Mouse (Mus musculus): ENCODE data around the gene Rassf6. TPM values are rescaled to one million over a fixed set of nuclear protein-coding genes. Genes with fewer than 3 reads are reported as not detected.

Rassf6 gene
- total RNA-seq, 2 experiments from 2014 or later, result not detected

GRCm38 (mm10) chr5:90584799-90585198 lies 55.7 kb downstream of the Rassf6 start:
- no peak for DNase-seq
- intact Hi-C loops (cut with DNase I), result loop anchor here (5.0 kb wide), 2 partner anchors 177 to 382 kb away; no protein-coding TSS in a partner anchor

GRCm38 (mm10) chr5:90582179-90582578 lies 58.3 kb downstream of the Rassf6 start:
- no peak for DNase-seq
- intact Hi-C loops (cut with DNase I), result no loop called here

- intact Hi-C loops (cut with DNase I), result no loop called here
- no peak for DNase-seq
Measured at GRCm38 (mm10) chr5:90579556-90579955, 60.9 kb downstream of the Rassf6 start.

- DNase-seq, result no peak
- intact Hi-C loops (cut with DNase I), result no loop called here
Measured at GRCm38 (mm10) chr5:90577751-90578150, 62.7 kb downstream of the Rassf6 start.

GRCm38 (mm10) chr5:90571216-90571615 lies 69.2 kb downstream of the Rassf6 start:
- intact Hi-C loops (cut with DNase I), result no loop called here
- DNase-seq, result no peak

GRCm38 (mm10) chr5:90568338-90568737 lies 72.1 kb downstream of the Rassf6 start:
- intact Hi-C loops (cut with DNase I), result no loop called here
- DNase-seq, result no peak

- intact Hi-C loops (cut with DNase I), result no loop called here
- no peak for DNase-seq
Measured at GRCm38 (mm10) chr5:90567788-90568187, 72.7 kb downstream of the Rassf6 start.

- intact Hi-C loops (cut with DNase I), result no loop called here
- no peak for DNase-seq
Measured at GRCm38 (mm10) chr5:90565205-90565604, 75.3 kb downstream of the Rassf6 start.

GRCm38 (mm10) chr5:90564161-90564560 lies 76.3 kb downstream of the Rassf6 start:
- no peak for DNase-seq
- intact Hi-C loops (cut with DNase I), result no loop called here

- intact Hi-C loops (cut with DNase I), result no loop called here
- DNase-seq, result no peak
Measured at GRCm38 (mm10) chr5:90562880-90563279, 77.6 kb downstream of the Rassf6 start.

- DNase-seq, result no peak
- intact Hi-C loops (cut with DNase I), result no loop called here
Measured at GRCm38 (mm10) chr5:90561721-90562275, 78.7 kb downstream of the Rassf6 start.

GRCm38 (mm10) chr5:90560743-90561142 lies 79.7 kb downstream of the Rassf6 start, which contains the start of gene 5830473C10Rik:
5830473C10Rik (plus strand) TSS chr5:90561107.
- intact Hi-C loops (cut with DNase I), result no loop called here
- DNase-seq, result no peak

- no peak for DNase-seq
- intact Hi-C loops (cut with DNase I), result no loop called here
Measured at GRCm38 (mm10) chr5:90556052-90556451, 84.4 kb downstream of the Rassf6 start.

Other genes starting within 250 kb of the Rassf6 start
- gene Alb, start 179.8 kb downstream of the Rassf6 start, total RNA-seq (2021), result under 1 TPM in 1 of 2 experiments, not detected in 1; 0.34 TPM
- not detected for gene Afp, start 149.9 kb downstream of the Rassf6 start, total RNA-seq (2021)
- not detected for gene Afm, start 121.7 kb downstream of the Rassf6 start, total RNA-seq (2021)
- gene 5830473C10Rik, start 79.5 kb downstream of the Rassf6 start, total RNA-seq (2021), result not detected
- gene Cxcl5, start 118.7 kb upstream of the Rassf6 start, total RNA-seq (2021), result under 1 TPM; 0.17 TPM
- 1 to 10 TPM; 3.7 to 4.3 TPM for gene Ppbp, start 127.9 kb upstream of the Rassf6 start, total RNA-seq (2021)
- gene Pf4, start 131.8 kb upstream of the Rassf6 start, total RNA-seq (2021), result 10 to 100 TPM; 31.8 to 36.3 TPM
- not detected for gene Cxcl3, start 145.4 kb upstream of the Rassf6 start, total RNA-seq (2021)
- gene Cxcl15, start 153.9 kb upstream of the Rassf6 start, total RNA-seq (2021), result under 1 TPM in 1 of 2 experiments, not detected in 1; 0.22 TPM